Mouse (Mus musculus) cerebellum, adult 2 months (tissue): ENCODE measurements around the gene Wfdc8. TPM values are rescaled to one million over a fixed set of nuclear protein-coding genes. Genes with fewer than 3 reads are reported as not detected.

Source experiments
- DNase-seq, 2 experiments: peaks; one replicate each; pipeline ENCODE4 v3.0.0; 2021
- H3K27ac ChIP-seq: fragments of 200-500 bp; 2 replicates; pipeline ENCODE4 v1.5.1; 2012; ENCODE audit warnings: low read length, control low read depth, inconsistent platforms; ENCODE audit not compliant: insufficient read depth
- H3K27me3 ChIP-seq: fragments of 200-500 bp; 2 replicates; pipeline ENCODE4 v1.6.1; 2012; ENCODE audit warnings: inconsistent platforms, mild to moderate bottlenecking, low read length, moderate library complexity; ENCODE audit not compliant: control insufficient read depth, insufficient read depth
- H3K4me1 ChIP-seq: fragments of 200-500 bp; 2 replicates; pipeline ENCODE4 v1.6.1; 2011; ENCODE audit warnings: low read length; ENCODE audit not compliant: control insufficient read depth, insufficient read depth
- H3K4me3 ChIP-seq: fragments of 200-500 bp; replicated peaks from 2 replicates; pipeline ENCODE3; 2011; ENCODE audit warnings: mild to moderate bottlenecking, low read depth, low read length, control low read depth; ENCODE audit not compliant: insufficient read depth
- CTCF ChIP-seq: fragments of 200-500 bp; IDR thresholded peaks from 2 replicates; pipeline ENCODE4 v1.5.1; 2011; ENCODE audit warnings: low read depth, mild to moderate bottlenecking, control low read depth, low read length, moderate library complexity, borderline replicate concordance; ENCODE audit not compliant: insufficient read depth
- POLR2A ChIP-seq: fragments of 200-500 bp; IDR thresholded peaks from 2 replicates; pipeline ENCODE4 v1.6.1; 2011; ENCODE audit warnings: low read length, control low read depth, borderline replicate concordance; ENCODE audit not compliant: insufficient read depth
- WGBS: fragments of 180-500 bp; shearing (Covaris S2); methylation state at CpG from one replicate; pipeline ENCODE4 v1.1.7; 2018; 5-methylcytosine and 5-hydroxymethylcytosine counted together
- polyA plus RNA-seq: library from polyadenylated mRNA; depleted of rRNA; stranded (reverse); fragments of >200 nt; gene quantifications from 2 replicates; pipeline ENCODE4 v1.2.3, GENCODE M21; 2012

Gene Wfdc8
- polyA plus RNA-seq, 1 experiment: not detected

DNA sequence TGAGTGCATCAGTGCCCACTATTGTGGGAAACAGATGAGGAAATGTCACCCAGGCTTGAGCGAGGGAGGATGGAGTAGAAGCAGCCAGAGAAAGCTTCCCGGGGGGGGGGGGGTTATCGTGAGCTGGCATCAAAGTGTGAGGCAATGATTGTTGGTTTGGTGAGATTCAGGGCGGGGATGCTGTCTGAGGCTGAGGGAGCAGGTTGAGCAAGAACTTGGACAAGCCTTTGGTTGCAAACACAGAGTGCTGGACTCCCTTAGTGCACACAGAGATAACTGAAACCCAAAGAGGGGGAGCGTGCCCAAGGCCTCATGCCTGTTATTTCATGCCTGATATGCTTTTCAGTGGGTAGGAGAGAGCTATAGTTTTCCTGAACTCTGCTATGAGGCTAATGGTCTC is 46.0 kb downstream of the Wfdc8 start:
- Histone ChIP-seq H3K4me1 (no peaks in the 10 kb centered on the region; the same call in 1 of the 2 replicates), H3K27me3 (peaks cover 4% of the 10 kb centered on the region; the same call in 1 of the 2 replicates), H3K4me3 (no peak overlapping the region), H3K27ac (no peak overlapping the region)
- no peak for TF ChIP-seq POLR2A
- TF ChIP-seq CTCF: no peak
- no peak for DNase-seq
- 88% methylated on average over 5 of the region's 5 CpGs for WGBS

DNA sequence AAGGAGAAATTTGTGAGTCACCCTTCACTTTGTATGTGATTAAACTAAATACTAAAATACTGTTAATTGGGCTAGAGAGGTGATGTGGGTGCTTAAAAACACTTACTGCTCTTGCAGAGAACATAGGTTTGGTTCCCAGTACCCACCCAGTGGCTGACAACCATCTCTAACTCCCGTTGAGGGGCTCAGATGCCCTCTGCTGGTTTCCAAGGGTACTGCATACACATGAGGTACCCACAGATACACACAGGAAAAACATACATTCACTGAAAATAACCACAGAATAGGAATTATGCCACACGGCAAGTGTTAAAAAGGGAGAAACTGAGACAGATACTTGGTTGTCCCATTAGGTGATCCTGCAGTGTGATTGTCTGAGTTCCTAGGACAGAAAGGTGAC is 46.4 kb downstream of the Wfdc8 start:
- no peak for DNase-seq
- Histone ChIP-seq H3K4me1 (no peaks in the 10 kb centered on the region; the same call in 1 of the 2 replicates), H3K27me3 (peaks cover 4% of the 10 kb centered on the region; the same call in 1 of the 2 replicates), H3K27ac (no peak overlapping the region), H3K4me3 (no peak overlapping the region)
- 84% methylated on average over 2 of the region's 2 CpGs for WGBS
- TF ChIP-seq CTCF: no peak
- TF ChIP-seq POLR2A: no peak

DNA sequence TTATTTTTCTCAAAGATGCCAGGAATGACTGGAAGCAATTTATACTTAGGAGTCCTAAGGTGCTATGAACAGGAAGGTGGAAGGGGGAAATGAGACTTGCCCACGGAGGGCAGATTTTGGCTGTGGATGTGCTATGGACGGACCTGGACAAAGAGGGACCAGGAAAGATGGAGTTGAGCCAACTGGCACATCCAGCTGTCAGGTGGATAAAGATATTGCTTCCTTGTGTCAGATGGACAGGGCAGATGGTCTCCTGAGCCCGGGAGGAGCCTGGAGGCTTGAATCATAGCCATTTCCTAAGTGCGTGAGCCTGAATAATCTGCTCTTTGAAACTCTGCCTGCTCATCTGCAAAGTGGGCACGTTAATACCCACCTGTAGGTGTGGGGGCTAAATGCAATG is 49.1 kb downstream of the Wfdc8 start:
- TF ChIP-seq POLR2A: no peak
- TF ChIP-seq CTCF: no peak
- H3K4me1 ChIP-seq: no peaks in the 10 kb centered on the region; the same call in 1 of the 2 replicates
- peaks cover 4% of the 10 kb centered on the region; the same call in 1 of the 2 replicates for H3K27me3 ChIP-seq
- no peak for DNase-seq
- 14% methylated on average over 5 of the region's 5 CpGs for WGBS
- no peak overlapping the region for H3K27ac ChIP-seq
- no peak overlapping the region for H3K4me3 ChIP-seq

DNA sequence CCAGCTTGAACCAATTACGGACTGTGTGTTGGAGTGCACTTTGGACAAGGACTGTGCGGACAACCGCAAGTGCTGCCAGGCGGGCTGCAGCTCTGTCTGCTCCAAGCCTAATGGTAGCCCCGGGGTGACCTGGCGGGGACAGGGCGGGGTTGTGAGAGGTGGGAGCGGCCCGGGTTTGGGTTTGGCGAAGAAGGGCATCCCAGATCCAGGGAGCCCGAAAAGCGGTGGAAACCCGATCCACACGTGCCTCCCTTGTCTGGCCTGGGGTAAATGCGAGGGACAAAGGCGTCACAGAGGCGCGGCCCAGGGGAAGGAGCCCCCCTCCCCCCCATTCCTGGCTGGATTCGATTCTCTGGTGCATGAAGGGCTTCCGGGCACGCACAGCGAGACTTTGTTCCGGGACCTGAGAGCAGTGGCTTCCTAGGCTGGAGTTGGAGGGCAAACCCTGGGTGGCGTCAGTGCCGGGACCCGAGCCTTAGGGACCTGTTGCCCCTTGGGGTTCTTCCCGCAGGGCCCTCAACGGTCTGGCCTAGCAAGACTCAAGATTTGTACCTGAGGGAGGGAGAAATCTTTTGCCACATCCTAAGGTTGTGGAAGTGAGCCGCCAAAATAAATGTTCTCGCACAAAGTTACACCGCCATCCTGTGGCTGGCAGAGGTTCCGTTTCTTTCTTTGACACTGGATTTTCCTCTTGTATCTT is 49.9 kb downstream of the Wfdc8 start:
- H3K27me3 ChIP-seq: peaks cover 4% of the 10 kb centered on the region; the same call in 1 of the 2 replicates
- WGBS: under 1% methylated on average over 32 of the region's 32 CpGs
- H3K4me1 ChIP-seq: no peaks in the 10 kb centered on the region; the same call in 1 of the 2 replicates
- no peak overlapping the region for H3K27ac ChIP-seq
- H3K4me3 ChIP-seq: peak overlapping the region; percentile 15
- no peak for DNase-seq
- TF ChIP-seq POLR2A (no peak), CTCF (peak; percentile 27; the same call in 1 of the 2 replicates)

DNA sequence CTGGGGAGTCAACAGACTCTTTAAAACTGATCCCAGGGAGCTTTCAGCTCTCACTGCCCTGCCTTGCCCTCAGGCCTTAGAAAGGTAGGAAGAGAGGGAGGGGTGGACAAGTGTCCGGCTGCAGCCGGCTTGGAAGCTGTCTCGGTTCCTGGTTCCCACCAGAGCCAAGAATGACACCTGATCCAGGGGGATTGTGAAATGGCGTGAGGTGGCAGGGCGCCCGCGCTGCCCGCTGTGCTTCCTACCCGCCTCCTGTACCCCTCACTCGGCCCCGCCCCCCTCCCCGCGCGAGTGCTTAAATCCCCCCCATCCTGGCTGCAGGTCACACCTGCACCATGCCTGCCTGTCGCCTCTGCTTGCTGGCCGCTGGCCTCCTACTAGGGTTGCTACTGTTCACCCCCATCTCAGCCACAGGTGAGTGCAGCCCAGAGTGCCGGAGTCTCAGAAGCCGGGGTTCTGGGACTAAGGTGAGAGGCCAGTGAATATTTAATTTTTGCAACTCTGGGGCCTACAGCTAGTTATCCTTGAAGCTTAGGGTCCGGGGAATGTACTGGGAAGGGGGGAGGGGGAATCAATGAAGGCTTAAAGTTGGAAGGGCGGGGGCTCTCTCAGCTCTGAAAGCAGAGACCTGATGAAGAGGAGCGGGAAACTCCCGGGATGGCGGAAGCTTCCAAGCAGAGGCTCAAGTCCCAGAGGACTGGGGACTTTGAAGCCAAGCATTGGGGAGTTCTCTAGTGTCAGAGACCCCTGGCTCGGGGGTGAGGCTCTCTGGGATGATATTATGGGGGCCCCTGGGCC is 50.8 kb downstream of the Wfdc8 start, which contains the start of gene Wfdc2:
Gene Wfdc2 (plus strand): TSS at position 23 of the 798 bp plus-strand sequence.
- TF ChIP-seq POLR2A (no peak), CTCF (no peak)
- H3K27me3 ChIP-seq: peaks cover 4% of the 10 kb centered on the region; the same call in 1 of the 2 replicates
- H3K4me3 ChIP-seq: peak within 1 kb of the TSS; percentile 15
- DNase-seq: no peak
- H3K27ac ChIP-seq: no peak within 1 kb of the TSS
- no peaks in the 10 kb centered on the region; the same call in 1 of the 2 replicates for H3K4me1 ChIP-seq
- 8% methylated on average over 23 of the region's 24 CpGs for whole genome bisulfite sequencing

DNA sequence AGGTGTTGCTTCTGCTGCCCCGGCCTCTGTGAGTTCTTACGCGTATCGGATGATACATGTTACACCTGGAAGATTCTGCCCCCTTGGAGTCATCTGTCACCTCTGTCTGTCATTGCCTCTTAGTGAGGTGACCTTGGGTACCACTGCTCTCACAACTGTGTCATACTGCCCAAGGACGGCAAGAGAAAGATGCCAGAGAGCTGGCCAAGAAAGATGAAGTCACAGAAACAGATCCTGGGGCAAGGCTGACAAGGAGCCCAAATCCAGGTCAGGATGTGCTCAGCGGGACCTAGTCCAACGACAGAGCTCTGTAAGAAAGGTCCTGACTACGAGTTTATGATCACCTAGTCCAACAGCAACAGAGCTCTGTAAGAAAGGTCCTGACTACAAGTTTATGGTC is 53.3 kb downstream of the Wfdc8 start:
- H3K27ac ChIP-seq: no peak overlapping the region
- no peak overlapping the region for H3K4me3 ChIP-seq
- whole genome bisulfite sequencing: 83% methylated on average over 8 of the region's 8 CpGs
- no peak for DNase-seq
- H3K27me3 ChIP-seq: peaks cover 4% of the 10 kb centered on the region; the same call in 1 of the 2 replicates
- no peaks in the 10 kb centered on the region; the same call in 1 of the 2 replicates for H3K4me1 ChIP-seq
- TF ChIP-seq CTCF (no peak), POLR2A (no peak)

DNA sequence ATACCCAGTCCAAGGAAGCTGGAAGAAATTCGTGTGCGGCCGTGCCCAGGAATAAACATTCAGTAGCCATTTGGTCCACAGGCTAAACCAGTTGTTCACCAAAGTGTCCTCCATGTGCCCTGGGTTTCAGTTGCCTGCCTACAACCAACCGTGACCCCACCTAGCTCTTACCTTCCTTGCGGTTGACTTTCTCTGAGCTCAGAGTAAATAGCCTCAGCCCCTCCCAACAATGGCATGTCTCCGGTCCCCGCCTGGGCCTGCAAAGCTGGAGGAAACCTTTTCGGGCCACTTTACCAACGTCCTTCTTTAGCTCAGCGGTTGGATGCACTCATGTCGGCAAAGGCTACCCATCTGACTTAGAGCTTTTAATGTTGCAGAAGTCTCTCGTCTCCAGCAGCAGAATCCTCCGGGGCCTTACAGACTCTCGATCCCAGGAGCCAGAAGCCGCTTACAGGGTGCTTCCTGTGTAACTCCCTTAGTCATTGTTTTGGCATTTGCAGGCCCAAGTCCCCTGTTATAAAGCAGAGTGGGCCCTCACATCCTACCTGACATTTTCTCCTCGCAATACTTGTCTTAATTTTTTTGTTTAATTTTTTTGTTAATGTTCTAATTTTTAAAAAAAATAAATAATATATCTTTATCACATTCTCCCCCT is 54.3 kb downstream of the Wfdc8 start:
- H3K27me3 ChIP-seq: peaks cover 4% of the 10 kb centered on the region; the same call in 1 of the 2 replicates
- no peaks in the 10 kb centered on the region; the same call in 1 of the 2 replicates for H3K4me1 ChIP-seq
- no peak for DNase-seq
- H3K27ac ChIP-seq: no peak overlapping the region
- H3K4me3 ChIP-seq: no peak overlapping the region
- WGBS: 64% methylated on average over 16 of the region's 16 CpGs
- no peak for TF ChIP-seq POLR2A
- TF ChIP-seq CTCF: no peak
